Mouse (Mus musculus) monocyte, adult 2 months (primary cell): ENCODE data around the gene Hoxa5.

Source experiments
- DNase-seq, 2 experiments: peaks; one replicate each; pipeline ENCODE4 v3.0.0; 2022; ENCODE audit warnings: low spot score in 2 of 2, low read depth in 1 of 2

Gene Hoxa5

GRCm38 (mm10) chr6:52164626-52165440 is 39.6 kb downstream of the Hoxa5 start, which contains the start of gene Hoxa2:
Gene Hoxa2 (minus strand): TSS chr6:52164831.
- no peak for DNase-seq

GRCm38 (mm10) chr6:52164051-52164625 is 40.2 kb downstream of the Hoxa5 start:
- no peak for DNase-seq

- no peak for DNase-seq
These were observed 40.9 kb downstream of the Hoxa5 start for GRCm38 (mm10) chr6:52163366-52164031.

- no peak for DNase-seq
These were observed 41.6 kb downstream of the Hoxa5 start for GRCm38 (mm10) chr6:52162611-52163365.

GRCm38 (mm10) chr6:52162093-52162380 is 42.4 kb downstream of the Hoxa5 start:
- DNase-seq: no peak

- no peak for DNase-seq
These were observed 42.9 kb downstream of the Hoxa5 start for GRCm38 (mm10) chr6:52161336-52162092.

- no peak for DNase-seq
These were observed 43.7 kb downstream of the Hoxa5 start for GRCm38 (mm10) chr6:52160511-52161335.

GRCm38 (mm10) chr6:52159979-52160378 is 44.4 kb downstream of the Hoxa5 start:
- DNase-seq: no peak

- DNase-seq: no peak
These were observed 45.1 kb downstream of the Hoxa5 start for GRCm38 (mm10) chr6:52159164-52159761.

- peak; percentile 71 to 76 for DNase-seq
These were observed 45.9 kb downstream of the Hoxa5 start, which contains the start of gene Hoxa1 for GRCm38 (mm10) chr6:52158276-52159051. Gene Hoxa1 (minus strand): TSS chr6:52158317.

GRCm38 (mm10) chr6:52157466-52158275 is 46.7 kb downstream of the Hoxa5 start:
- DNase-seq: no peak

GRCm38 (mm10) chr6:52156551-52157200 is 47.7 kb downstream of the Hoxa5 start:
- no peak for DNase-seq

- no peak for DNase-seq
These were observed 48.9 kb downstream of the Hoxa5 start for GRCm38 (mm10) chr6:52155471-52155870.

GRCm38 (mm10) chr6:52154044-52154443 is 50.3 kb downstream of the Hoxa5 start:
- DNase-seq: no peak

- no peak for DNase-seq
These were observed 51.1 kb downstream of the Hoxa5 start for GRCm38 (mm10) chr6:52153270-52153669.

GRCm38 (mm10) chr6:52152226-52153193 is 51.9 kb downstream of the Hoxa5 start:
- DNase-seq: no peak
